In the genomic region with DNA sequence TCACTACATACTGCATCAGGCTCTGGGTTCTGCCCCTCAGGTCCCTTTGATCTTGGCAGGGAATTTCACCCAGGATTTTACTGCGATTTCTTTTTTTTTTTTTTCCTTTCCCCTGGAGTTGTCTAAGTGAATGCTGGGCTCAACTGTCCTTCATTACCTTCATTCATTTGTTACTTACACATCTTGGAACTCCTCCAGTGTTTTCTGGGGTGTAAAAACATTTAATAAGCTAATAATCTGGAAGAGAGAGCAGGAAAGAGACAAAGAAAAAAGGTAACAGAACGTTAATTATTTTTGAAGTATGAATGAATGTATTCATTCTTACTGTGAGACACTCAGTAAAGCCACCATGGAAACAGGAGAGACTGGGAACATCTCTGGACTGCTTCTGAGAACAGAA, we compare ENCODE assay signal across 11 mouse cellular contexts.
"Had no signal": no experiment of that assay in that cellular context is flagged by ENCODE, and none has a peak within 500 bp of the region (broad histone marks: within the 10 kb centered on the region; RNA-seq: fewer than 3 reads in every experiment).

No protein-coding gene starts in this region.

- DNase-seq: right cerebral cortex, adult 18-20 months; right cerebral cortex, postnatal 14 days; right cerebral cortex, postnatal 25 days; right cerebral cortex, postnatal 4 days; spleen, adult 18-20 months; thymus, adult 18-20 months; thymus, adult 2 months; thymus, postnatal 14 days; thymus, postnatal 25 days; thymus, postnatal 36 days; thymus, postnatal 4 days had no signal
